Mouse (Mus musculus) lung, adult 2 months (tissue): Measurements from ENCODE around the gene Gm10320.

Experiments
- CTCF ChIP-seq: fragments of 200-500 bp; IDR thresholded peaks from 2 replicates; pipeline ENCODE4 v1.5.1; 2011; ENCODE audit warnings: mild to moderate bottlenecking, low read length, control low read depth; ENCODE audit not compliant: insufficient read depth
- POLR2A ChIP-seq: fragments of 200-500 bp; IDR thresholded peaks from 2 replicates; pipeline ENCODE4 v1.6.1; 2011; ENCODE audit warnings: low read depth, mild to moderate bottlenecking, control low read depth, low read length, borderline replicate concordance; ENCODE audit errors: extremely low read depth

- TF ChIP-seq CTCF = no peak
- TF ChIP-seq POLR2A = no peak
These were observed 14.2 kb upstream of the Gm10320 start for GRCm38 (mm10) chr13:98505989-98506388.
